Mouse (Mus musculus) layer of hippocampus, adult 2 months (tissue): ENCODE results near the gene Gsdme. TPM values are rescaled to one million over a fixed set of nuclear protein-coding genes. Genes with fewer than 3 reads are reported as not detected.

ENCODE experiments used
- DNase-seq, 2 experiments: peaks; one replicate each; pipeline ENCODE4 v3.0.0; 2022; ENCODE audit warnings: low spot score in 2 of 2
- H3K27ac ChIP-seq: fragments of 200-600 bp; 2 replicates; pipeline ENCODE4 v1.8.1; 2022
- H3K4me3 ChIP-seq: fragments of 200-600 bp; 2 replicates; pipeline ENCODE4 v1.8.1; 2022; ENCODE audit warnings: mild to moderate bottlenecking
- CTCF ChIP-seq: fragments of 200-600 bp; conservative IDR thresholded peaks from 2 replicates; pipeline ENCODE4 v1.8.1; 2022; ENCODE audit warnings: antibody characterized with exemption, mild to moderate bottlenecking, moderate library complexity
- long read RNA-seq, 2 experiments: library from polyadenylated mRNA; stranded (forward); transcript quantifications; one replicate each; pipeline ENCODE4 v2.0.0; 2021; ENCODE audit warnings: borderline mapping rate in 2 of 2
- total RNA-seq, 2 experiments: library from RNA; stranded (reverse); gene quantifications; 2 replicates each; pipeline ENCODE4 v1.2.3; 2021

Gsdme gene
- 10 to 100 TPM; 10.9 to 12.4 TPM for total RNA-seq
- long read RNA-seq, experiment 1, transcript Gsdme-205 (10 exons, 2,133 nt) = major isoform, 12 of 66 reads
- long read RNA-seq, experiment 1, partial matches to known transcripts = 6 of 66 reads
- long read RNA-seq, experiment 1, other reads (novel, unspliced or antisense) = 48 of 66 reads
- long read RNA-seq, experiment 2, full-length matches to known transcripts = 12 of 60 reads
- long read RNA-seq, experiment 2, partial matches to known transcripts = 6 of 60 reads
- long read RNA-seq, experiment 2, other reads (novel, unspliced or antisense) = 42 of 60 reads

- Histone ChIP-seq H3K4me3 (no peak within 1 kb of the TSS), H3K27ac (no peak within 1 kb of the TSS)
- TF ChIP-seq CTCF = no peak
- no peak for DNase-seq
Observed at GRCm38 (mm10) chr6:50263670-50264069, at the start of gene Gsdme. Gene Gsdme (minus strand): TSS chr6:50263862.

- Histone ChIP-seq H3K27ac (no peak overlapping the region), H3K4me3 (no peak overlapping the region)
- peak; percentile 95 for TF ChIP-seq CTCF
- DNase-seq = peak; percentile 69 to 81
Observed at GRCm38 (mm10) chr6:50312647-50313046, 49.0 kb upstream of the Gsdme start.

DNA sequence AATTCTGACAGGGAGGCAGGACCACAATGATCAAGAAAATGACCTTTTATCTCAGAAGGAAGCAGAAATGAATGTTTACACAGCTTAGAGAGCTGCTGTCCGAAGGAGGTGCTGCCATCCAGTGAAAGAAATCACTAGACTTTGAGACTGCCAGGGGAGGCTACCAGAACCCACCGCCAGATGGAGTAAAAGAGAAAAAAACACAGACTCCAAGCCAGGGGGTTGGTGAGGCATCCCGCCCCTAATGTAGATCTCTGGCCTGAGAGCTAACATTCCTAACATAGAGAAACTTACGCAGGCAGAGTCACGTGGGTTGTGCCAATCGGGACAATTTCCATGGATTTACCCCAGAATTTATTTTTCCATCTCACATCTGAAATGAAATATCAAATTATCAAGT, 45.4 kb upstream of the Gsdme start:
- Histone ChIP-seq H3K4me3 (no peak overlapping the region), H3K27ac (no peak overlapping the region)
- peak; percentile 61 for DNase-seq
- peak; percentile 84 for TF ChIP-seq CTCF

- DNase-seq = no peak
- TF ChIP-seq CTCF = no peak
- Histone ChIP-seq H3K4me3 (no peak overlapping the region), H3K27ac (no peak overlapping the region)
Observed at GRCm38 (mm10) chr6:50306625-50307024, 43.0 kb upstream of the Gsdme start.

DNA sequence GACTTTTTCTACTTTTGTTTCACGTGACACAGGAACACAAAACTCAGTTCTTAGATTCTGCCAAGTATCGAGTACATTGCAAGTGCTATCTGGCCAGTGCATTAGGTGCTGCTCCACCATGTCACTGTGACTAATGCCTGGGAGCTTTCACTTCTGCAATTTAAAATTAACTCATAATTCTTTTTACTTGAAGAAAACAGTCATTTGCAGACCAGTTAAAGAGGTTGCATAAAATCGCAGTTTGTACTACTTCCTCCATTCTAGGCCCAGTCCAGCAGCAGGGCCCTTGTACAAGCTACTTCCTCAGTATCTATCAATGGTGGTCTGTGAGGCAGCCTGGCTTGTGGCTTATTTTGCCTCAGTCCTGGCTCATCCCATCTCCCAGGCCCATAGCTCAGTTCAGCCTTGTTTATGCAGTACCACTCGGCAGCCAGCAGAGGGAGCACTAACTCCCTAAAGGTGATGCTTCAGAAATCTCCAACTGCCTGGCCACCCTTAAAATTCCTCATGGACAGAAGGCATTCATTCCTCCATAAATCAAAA, 41.4 kb upstream of the Gsdme start:
- peak; percentile 77 to 82 for DNase-seq
- peak; percentile 98 for TF ChIP-seq CTCF
- 0 out of 2 replicates have a peak overlapping the region, but pooled peaks have one; percentile 14 for H3K27ac ChIP-seq
- H3K4me3 ChIP-seq = no peak overlapping the region

- no peak overlapping the region for H3K4me3 ChIP-seq
- TF ChIP-seq CTCF = no peak
- no peak for DNase-seq
- no peak overlapping the region for H3K27ac ChIP-seq
Observed at GRCm38 (mm10) chr6:50301121-50301520, 37.5 kb upstream of the Gsdme start.

GRCm38 (mm10) chr6:50300622-50301021, 37.0 kb upstream of the Gsdme start:
- peak; percentile 35; the same call in 1 of the 2 replicates for TF ChIP-seq CTCF
- no peak overlapping the region for H3K4me3 ChIP-seq
- no peak overlapping the region for H3K27ac ChIP-seq
- no peak for DNase-seq

DNA sequence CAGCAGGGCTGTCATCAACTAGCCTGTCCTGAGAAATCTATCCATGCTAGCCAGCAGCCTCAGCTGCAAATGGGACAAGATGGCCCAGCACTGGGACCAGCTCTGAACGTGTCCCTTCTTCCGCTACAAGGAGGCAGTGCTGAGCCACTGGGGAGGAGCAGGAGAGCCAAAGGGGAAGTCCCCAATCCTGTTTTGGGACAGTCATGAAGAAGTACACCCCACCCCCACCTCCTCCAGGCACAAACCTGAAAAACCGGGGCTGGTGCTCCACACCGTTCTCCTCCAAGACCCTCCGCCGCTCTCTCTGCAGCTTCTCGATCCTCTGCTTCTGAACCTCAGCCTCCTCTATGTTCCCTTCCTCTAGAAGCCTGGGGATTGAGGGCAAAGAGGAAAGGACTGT, 35.4 kb upstream of the Gsdme start:
- no peak overlapping the region for H3K27ac ChIP-seq
- TF ChIP-seq CTCF = no peak
- no peak for DNase-seq
- no peak overlapping the region for H3K4me3 ChIP-seq

- H3K27ac ChIP-seq = no peak overlapping the region
- DNase-seq = no peak
- H3K4me3 ChIP-seq = no peak overlapping the region
- no peak for TF ChIP-seq CTCF
Observed at GRCm38 (mm10) chr6:50297671-50298070, 34.0 kb upstream of the Gsdme start.

DNA sequence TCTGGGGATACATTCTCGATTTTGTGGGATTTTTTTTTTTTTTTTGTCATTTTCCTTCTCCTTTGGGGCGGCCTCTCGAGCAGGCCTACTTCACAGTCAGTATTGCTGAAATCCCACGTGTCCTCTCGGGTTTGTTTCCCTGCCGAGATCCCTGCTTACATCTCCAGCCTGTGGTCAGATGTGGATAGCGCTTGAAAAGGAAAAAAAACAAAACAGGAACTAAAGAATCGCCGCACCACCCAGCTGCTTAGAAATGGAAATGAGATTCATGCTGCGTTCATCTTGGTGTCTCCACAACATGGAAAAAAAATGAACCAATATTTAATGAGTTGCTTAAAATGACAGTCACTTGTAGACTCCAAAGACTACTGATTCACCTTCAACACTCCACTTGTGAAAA, 31.5 kb upstream of the Gsdme start:
- Histone ChIP-seq H3K27ac (no peak overlapping the region), H3K4me3 (no peak overlapping the region)
- no peak for DNase-seq
- TF ChIP-seq CTCF = no peak

DNA sequence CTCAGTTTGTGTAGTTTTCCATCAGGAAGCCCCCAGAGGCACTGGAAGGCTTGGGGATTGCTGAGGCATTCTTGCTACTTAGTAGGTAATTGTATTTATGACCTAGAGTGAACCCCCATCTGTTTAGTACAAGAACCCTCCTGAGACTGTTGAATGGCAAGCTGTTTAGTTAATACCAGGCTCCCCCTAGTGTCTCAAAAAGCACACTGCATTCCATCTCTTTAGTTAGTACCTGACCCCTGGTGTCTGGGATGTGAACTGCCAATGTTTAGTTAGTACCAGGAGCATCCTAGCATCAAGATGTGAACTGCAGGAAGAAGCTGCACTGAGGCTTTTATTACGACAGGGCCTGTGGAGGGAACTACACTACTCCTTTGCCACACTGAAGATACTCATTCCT, 30.5 kb upstream of the Gsdme start:
- peak; percentile 98 for TF ChIP-seq CTCF
- H3K27ac ChIP-seq = no peak overlapping the region
- no peak overlapping the region for H3K4me3 ChIP-seq
- DNase-seq = peak; percentile 80

DNA sequence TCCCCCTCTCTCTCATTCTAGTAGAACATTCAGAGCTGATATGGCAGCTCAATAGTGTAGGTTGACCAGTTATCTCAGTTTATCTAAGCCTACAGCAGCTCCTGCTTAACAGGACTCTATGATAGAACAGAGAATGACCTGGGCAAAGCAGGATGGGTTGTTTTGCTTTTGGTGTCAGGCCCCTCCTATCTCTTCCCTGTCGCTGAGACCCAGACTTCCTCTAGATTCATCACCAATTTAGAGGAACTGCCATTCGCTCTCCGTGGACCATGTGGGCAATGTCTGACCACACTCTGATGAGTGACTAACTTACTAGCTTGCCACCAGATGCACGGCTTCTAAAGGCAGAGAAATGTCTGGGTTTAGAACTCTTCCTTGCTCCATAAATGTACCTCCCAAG, 28.0 kb upstream of the Gsdme start:
- TF ChIP-seq CTCF = no peak
- Histone ChIP-seq H3K4me3 (no peak overlapping the region), H3K27ac (no peak overlapping the region)
- DNase-seq = no peak

- TF ChIP-seq CTCF = no peak
- Histone ChIP-seq H3K27ac (no peak overlapping the region), H3K4me3 (no peak overlapping the region)
- no peak for DNase-seq
Observed at GRCm38 (mm10) chr6:50286881-50287280, 23.2 kb upstream of the Gsdme start.

- no peak for TF ChIP-seq CTCF
- H3K27ac ChIP-seq = no peak overlapping the region
- H3K4me3 ChIP-seq = no peak overlapping the region
- DNase-seq = no peak
Observed at GRCm38 (mm10) chr6:50279642-50280041, 16.0 kb upstream of the Gsdme start.
